Mouse (Mus musculus) spleen, adult 2 months (tissue): ENCODE results near the gene Tspan14.

Source experiments
- CTCF ChIP-seq: fragments of 200-500 bp; IDR thresholded peaks from 2 replicates; pipeline ENCODE4 v1.5.1; 2011; ENCODE audit warnings: mild to moderate bottlenecking, inconsistent platforms; ENCODE audit not compliant: insufficient read depth, insufficient read length, insufficient replicate concordance; ENCODE audit errors: extremely low read depth
- POLR2A ChIP-seq: fragments of 200-500 bp; IDR thresholded peaks from 2 replicates; pipeline ENCODE4 v1.6.1; 2011; ENCODE audit warnings: low read depth, low read length, inconsistent platforms

DNA sequence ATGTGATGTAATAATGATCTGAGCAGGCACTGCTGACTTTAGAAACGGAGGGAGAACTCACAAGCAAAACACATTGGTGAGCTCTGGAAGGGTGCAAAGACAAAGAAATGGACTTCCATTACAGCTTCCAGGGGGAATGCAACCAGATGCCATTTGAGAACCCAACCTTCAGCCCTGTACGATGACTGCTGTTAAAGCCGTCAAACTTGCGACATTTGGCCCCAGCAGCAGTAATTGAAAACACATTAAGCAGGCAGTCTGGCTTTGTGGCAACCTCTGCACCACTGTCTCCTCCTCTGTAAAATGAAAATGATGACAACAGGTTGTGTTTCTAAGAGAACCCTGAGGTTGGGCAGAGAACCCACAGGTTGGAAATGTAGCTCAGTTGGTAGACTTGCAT is 34.2 kb upstream of the Tspan14 start:
- TF ChIP-seq CTCF (no peak), POLR2A (no peak)
